Mouse (Mus musculus) urinary bladder, postnatal 14 days (tissue): ENCODE measurements around the gene Dync1i2.

Experiments used
- DNase-seq: peaks from one replicate; pipeline ENCODE4 v3.0.0; 2021; ENCODE audit warnings: low spot score

Dync1i2 gene

GRCm38 (mm10) chr2:71203819-71204432 is 7.6 kb upstream of the Dync1i2 start:
- peak; percentile 47 for DNase-seq

- DNase-seq, result no peak
Observed at GRCm38 (mm10) chr2:71209041-71209755, 2.3 kb upstream of the Dync1i2 start.

DNA sequence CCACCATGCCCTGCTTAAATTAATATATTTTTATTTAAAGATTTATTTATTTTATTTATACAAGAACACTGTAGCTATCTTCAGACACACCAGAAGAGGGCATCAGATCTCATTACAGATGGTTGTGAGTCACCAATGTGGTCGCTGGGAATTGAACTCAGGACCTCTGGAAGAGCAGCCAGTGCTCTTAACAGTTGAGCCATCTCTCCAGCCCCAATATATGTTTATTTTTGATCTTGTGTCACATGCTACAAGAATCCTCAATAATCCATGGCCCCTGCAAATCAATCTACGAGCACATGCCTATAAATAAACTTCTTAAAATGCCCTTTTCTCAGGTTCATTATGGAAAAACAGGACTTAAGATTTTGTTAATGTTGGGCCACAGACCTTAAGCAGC is 410 bp upstream of the Dync1i2 start:
- no peak for DNase-seq

DNA sequence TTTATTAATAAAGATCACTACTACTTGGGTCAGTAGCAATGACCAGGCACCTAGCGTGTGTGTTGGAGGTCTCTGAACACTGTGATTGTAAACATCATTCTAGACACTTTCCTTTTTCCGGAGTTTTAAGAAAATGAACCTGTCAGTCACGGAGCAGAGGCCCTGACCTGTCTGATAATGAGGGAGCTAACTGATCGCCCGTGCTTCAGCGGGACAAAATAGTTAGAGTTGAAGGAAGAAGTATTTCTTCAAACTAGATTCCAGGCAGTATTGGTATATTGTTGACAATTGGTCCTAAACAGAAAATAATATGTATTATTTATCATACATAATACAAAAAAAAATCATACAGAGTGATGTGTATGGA is 837 bp downstream of the Dync1i2 start:
- no peak for DNase-seq

DNA sequence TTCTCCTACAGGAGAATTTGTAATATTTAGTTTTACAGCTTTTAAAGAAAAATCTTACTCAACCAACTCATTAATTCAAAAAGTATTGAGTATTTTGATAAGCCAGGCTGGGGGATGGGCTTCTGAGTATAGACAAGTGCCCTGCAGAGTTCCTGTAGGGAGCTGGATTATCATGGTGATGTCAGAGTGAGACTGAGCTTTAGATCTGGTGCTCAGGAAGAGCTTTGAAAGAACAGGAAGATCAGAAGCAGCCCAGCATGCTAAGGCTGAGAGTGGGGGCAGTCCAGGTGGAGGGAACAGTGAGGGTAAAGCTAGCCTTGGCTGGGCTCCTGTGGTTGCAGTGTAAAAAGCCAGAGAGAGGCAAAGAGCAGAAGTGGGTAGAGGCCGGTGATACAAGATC is 9.5 kb downstream of the Dync1i2 start:
- DNase-seq, result no peak

GRCm38 (mm10) chr2:71227398-71227797 is 15.9 kb downstream of the Dync1i2 start:
- no peak for DNase-seq

- DNase-seq, result no peak
Observed at GRCm38 (mm10) chr2:71229603-71230002, 18.1 kb downstream of the Dync1i2 start.

DNA sequence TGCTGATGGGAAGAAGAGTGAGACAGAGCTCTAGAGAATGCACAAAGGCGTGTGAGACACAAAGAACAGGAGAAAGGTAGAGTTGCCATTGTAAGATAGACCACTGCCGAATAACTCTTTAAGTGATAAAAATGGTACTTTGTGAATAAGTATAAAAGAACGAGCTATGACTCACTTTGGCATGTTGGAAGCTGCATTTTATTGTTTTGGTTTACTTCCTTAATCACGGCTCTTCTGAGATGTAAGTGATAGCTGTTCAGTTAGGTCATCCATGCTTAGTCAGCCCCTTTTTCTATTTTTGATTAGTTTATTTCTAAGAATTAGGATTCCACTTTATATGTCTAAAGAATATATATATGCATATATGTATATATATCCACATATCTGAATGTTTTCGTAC is 20.4 kb downstream of the Dync1i2 start:
- DNase-seq, result no peak

- no peak for DNase-seq
Observed at GRCm38 (mm10) chr2:71232976-71233375, 21.5 kb downstream of the Dync1i2 start.

- DNase-seq, result no peak
Observed at GRCm38 (mm10) chr2:71235420-71235819, 23.9 kb downstream of the Dync1i2 start.

GRCm38 (mm10) chr2:71236009-71236408 is 24.5 kb downstream of the Dync1i2 start:
- DNase-seq, result no peak

- no peak for DNase-seq
Observed at GRCm38 (mm10) chr2:71241505-71241904, 30.0 kb downstream of the Dync1i2 start.

DNA sequence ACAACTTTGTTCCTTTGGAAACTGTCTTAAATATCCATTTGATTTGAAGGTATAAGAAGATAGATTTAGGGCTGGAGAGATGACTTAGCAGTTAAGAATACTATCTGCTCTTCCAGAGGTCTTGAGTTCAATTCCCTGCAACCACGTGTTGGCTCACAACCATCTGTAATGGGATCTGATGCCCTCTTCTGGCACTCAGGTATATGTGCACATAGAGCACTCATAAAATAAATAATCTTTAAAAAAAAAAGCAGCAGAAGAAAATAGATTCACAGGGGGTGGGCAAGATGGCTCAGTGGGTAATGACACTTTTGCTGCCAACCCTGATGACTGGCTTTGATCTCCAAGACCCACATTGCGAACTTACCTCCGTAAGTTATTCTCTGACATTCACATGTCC is 30.7 kb downstream of the Dync1i2 start:
- DNase-seq, result no peak

DNA sequence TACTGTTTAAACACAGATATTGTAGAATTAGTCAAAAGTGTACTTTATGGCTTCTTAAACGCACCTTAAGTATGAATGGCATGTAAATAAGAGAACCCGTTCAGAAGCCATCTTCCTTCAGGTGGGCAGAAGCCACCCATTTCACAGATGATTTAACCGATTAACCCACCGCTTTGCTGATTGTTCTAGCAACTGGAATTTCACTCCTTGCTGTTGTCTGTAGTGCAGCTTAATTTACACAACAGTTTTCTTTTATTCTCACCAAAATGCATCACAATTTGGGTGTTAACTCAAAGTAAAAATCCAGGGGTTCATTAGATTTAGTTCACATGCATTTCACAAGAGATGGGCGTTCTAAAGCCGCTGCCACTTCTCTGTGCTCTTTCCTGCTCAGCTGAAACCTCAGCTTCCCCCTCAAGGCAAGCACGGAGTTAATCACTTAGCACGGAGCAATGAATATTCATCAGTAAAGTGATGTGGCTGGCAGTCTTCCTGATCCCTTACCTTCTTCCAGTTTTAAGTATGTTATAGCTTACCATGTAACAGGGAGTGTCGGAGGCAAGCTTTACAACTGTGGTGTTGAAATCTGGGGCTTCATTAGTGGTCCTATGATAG is 31.7 kb downstream of the Dync1i2 start:
- no peak for DNase-seq

DNA sequence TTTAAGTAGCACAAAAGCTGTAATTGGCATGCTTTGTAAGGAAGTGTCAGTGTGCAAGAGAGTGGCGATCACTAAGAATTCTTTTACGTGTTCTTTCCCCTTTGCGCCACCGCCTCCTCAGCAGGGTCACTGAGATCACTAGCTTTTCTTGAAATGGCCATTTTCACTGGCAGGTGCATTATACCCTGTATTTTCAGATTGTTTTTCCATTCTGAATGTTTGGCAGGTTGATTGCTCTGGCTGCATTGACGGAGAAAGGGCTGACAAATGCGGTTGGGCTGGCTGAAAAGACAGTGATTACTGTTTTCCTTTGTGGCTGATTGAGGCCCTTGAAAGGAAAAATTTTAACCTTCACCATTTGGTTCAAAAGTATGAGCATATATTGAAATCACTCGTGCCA is 33.3 kb downstream of the Dync1i2 start:
- DNase-seq, result no peak

- DNase-seq, result no peak
Observed at GRCm38 (mm10) chr2:71245416-71245815, 33.9 kb downstream of the Dync1i2 start.

DNA sequence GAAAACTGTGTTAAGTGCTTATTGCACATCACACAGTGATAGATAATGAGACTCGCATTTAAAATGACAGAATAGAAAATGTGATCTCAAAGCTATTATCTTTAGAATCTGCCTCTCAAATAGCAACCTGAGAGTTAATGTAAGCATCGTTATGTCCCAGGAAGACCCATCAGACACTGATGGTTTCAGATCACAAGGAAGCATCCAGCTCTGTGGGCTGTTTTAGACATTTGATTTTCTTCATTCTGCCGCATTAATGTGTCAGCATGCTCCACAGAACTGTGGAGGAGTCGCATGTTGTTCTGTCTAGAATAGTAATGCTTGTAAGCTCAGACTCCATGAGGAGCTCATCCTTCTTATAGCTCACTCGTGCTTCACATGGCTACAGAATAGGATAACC is 34.6 kb downstream of the Dync1i2 start:
- no peak for DNase-seq

DNA sequence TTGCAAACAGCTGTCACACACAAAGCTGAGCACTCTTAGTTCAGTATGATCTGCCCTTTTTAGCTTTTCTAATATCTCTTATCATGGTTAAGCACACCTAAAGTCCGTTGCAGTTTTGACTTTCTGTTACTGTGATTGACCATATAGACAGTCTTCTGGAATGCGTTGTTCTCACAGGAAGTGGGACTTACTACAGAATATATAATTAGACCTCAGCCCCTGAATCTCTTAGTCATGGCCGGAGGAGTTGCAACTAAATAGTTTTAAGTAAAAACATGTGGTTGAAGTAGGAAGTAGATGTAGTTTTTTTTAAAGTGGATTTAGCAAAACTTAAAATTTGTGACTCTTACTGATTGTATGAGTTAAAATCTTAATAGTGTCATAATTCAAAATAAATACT is 36.6 kb downstream of the Dync1i2 start:
- no peak for DNase-seq

DNA sequence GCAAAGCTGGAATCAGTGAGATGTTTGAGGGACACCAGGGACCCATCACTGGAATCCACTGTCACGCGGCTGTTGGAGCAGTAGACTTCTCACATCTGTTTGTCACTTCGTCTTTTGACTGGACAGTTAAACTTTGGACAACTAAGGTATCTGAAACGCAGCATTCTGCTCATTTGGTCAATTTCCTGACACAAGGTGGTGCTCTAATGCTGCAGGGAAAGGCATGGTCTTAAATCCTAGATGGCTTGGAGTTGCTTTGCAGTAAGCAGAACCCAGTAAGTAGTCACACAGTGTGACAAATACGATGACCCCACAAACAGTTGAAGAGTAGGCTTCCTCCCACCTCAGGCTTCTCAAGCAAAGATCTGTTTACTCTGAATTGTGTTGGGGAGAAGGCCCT is 39.3 kb downstream of the Dync1i2 start:
- DNase-seq, result no peak

DNA sequence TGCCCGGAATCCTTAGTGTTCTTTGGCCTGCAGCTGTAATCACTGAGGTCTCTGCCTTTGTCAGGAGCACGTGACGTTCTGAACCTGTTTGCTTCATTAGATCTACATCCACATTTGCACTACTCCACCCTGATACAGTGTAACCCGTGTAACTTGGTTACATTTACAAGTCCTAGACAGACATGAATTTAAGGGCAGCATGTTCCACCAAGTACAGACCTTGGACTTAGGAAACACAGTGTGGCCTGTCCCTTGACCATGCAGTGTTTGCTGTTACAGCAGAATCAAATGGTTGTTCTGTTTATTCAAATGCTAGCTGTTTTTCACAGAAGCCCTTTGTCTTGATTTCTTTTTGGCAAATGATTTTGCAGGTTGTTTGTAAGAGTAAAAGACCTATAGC is 43.3 kb downstream of the Dync1i2 start:
- no peak for DNase-seq

DNA sequence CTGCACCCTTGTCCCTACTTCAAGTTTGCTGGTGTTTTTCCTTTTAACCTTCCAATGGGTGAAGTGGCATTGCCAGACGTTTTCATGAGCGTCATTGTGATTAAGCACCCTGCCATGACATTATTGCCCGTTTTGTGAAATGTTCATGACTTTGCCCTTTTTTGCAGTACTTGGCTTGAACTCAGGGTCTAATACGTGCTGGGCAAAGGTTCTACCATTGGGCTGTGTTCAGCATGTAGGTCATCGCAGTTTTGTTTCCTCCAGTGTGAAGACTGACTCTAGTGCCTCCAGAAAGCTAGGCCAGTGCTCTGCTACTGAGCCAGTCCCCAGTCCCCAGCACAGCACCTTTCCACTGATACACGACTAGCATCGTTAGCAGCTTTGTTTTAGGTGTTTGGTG is 45.1 kb downstream of the Dync1i2 start:
- DNase-seq, result no peak

- DNase-seq, result no peak
Observed at GRCm38 (mm10) chr2:71264585-71264984, 53.1 kb downstream of the Dync1i2 start.

GRCm38 (mm10) chr2:71268691-71269090 is 57.2 kb downstream of the Dync1i2 start:
- DNase-seq, result no peak

- no peak for DNase-seq
Observed at GRCm38 (mm10) chr2:71269332-71269731, 57.8 kb downstream of the Dync1i2 start.
